Mouse (Mus musculus) erythroblast, embryonic 14.5 days (primary cell): ENCODE data around the gene Ptov1.

Source experiments
- GATA1 ChIP-seq: IDR thresholded peaks from 2 replicates; pipeline ENCODE4 v1.6.1; 2012; ENCODE audit warnings: low read length, inconsistent platforms, mixed read lengths
- TAL1 ChIP-seq: IDR thresholded peaks from 3 replicates; pipeline ENCODE4 v1.6.1; 2012; ENCODE audit warnings: low read length, inconsistent platforms, mixed read lengths

DNA sequence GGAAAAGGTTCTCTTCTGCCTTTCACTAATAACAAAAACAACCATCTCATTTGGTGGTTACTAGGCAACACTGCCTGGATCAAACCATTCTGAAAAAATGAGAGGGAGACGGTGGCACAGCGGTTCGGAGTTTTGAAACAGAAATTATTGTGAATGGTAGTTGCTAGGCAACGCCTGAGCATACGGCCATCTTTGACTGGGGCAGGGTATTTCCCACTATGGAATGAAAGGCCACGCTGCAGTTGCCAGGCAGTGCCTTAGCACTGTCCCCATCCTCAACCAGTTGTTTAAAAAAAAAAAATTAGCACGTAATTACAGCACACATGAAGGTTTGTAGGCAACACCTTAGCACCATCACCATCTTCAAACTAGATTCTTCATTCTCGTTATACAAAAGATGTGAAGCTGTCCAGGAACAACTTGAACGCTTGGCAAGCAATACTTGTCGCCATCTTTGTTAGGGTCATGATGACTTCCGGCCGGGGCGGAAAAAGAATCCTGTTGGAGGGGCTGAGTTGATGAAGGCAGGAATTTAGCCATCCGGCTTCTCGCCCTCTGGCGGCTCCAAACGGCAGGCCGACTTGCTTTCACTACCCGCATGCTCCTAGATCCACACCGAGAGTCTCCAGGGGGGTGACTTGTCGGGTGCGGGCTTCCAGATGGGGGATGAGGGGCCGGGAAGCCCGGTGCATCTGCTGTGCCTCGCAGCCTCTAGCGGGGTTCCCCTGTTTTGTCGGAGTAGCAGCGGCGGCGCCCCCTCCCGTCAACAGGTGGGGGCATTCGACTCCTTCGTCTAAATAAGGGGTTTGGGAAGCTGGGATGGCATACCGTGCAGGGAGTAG lies 26.2 kb upstream of the Ptov1 start, which contains the start of gene Fuz:
- TF ChIP-seq GATA1 (no peak), TAL1 (no peak)
